ENCODE assay signal across 9 mouse cellular contexts in genomic region chr11:62966424-62966764, GRCm38 (mm10). TPM values are rescaled to one million over a fixed set of nuclear protein-coding genes. Genes with fewer than 3 reads are reported as not detected.
DNase-seq lines count a peak whose midpoint lies in the region; ATAC-seq and TF ChIP-seq lines count a peak whose summit lies in the region.
"Had no signal": no experiment of that assay in that cellular context is flagged by ENCODE, and none has a peak within 500 bp of the region (broad histone marks: within the 10 kb centered on the region; RNA-seq: fewer than 3 reads in every experiment).

No protein-coding gene starts in this region.

- no peaks in the 10 kb centered on the region for H3K36me3 ChIP-seq in heart, embryonic 14.5 days (ENCODE audit: control insufficient read depth, insufficient read depth, low read length)
- no peaks in the 10 kb centered on the region for H3K36me3 ChIP-seq in hindbrain, embryonic 11.5 days (ENCODE audit: control insufficient read depth, insufficient read depth, low read length)
- no peaks in the 10 kb centered on the region for H3K36me3 ChIP-seq in midbrain, embryonic 13.5 days

- H3K27me3 ChIP-seq in heart, embryonic 14.5 days (ENCODE audit: control insufficient read depth, insufficient read depth, low read length), result no peaks in the 10 kb centered on the region
- H3K27me3 ChIP-seq in hindbrain, embryonic 11.5 days (ENCODE audit: control insufficient read depth, insufficient read depth, low read length), result no peaks in the 10 kb centered on the region
- no peaks in the 10 kb centered on the region for H3K27me3 ChIP-seq in midbrain, embryonic 13.5 days

- peak overlapping the region; percentile 88 to 89 for H3K27ac ChIP-seq in heart, embryonic 14.5 days (replicated peaks in 1 of 2; ENCODE audit: control insufficient read depth in 1 of 2, insufficient read depth in 1 of 2, low read depth in 2 of 2, low read length in 2 of 2)
- H3K27ac ChIP-seq in cortical plate, adult 2 months (ENCODE audit: insufficient read depth, low read length), result peak overlapping the region; percentile 20; the same call in 1 of the 2 replicates
- peak overlapping the region; percentile 32; the same call in 1 of the 2 replicates for H3K27ac ChIP-seq in hindbrain, embryonic 11.5 days (ENCODE audit: low read depth, low read length)
- H3K27ac ChIP-seq in midbrain, embryonic 13.5 days, result peak overlapping the region; percentile 59

- H3K9me3 ChIP-seq in heart, embryonic 14.5 days (ENCODE audit: control insufficient read depth, low read length), result no peaks in the 10 kb centered on the region
- H3K9me3 ChIP-seq in hindbrain, embryonic 11.5 days (ENCODE audit: control insufficient read depth, low read length), result no peaks in the 10 kb centered on the region
- no peaks in the 10 kb centered on the region for H3K9me3 ChIP-seq in midbrain, embryonic 13.5 days

- no peak overlapping the region for H3K9ac ChIP-seq in heart, embryonic 14.5 days (ENCODE audit: low read length)
- peak overlapping the region; percentile 29; the same call in 1 of the 2 replicates for H3K9ac ChIP-seq in hindbrain, embryonic 11.5 days (ENCODE audit: low read depth, low read length)
- peak overlapping the region; percentile 45; the same call in 1 of the 2 replicates for H3K9ac ChIP-seq in midbrain, embryonic 13.5 days (replicated peaks)

- no peak for TF ChIP-seq POLR2A in cortical plate, adult 2 months (IDR thresholded peaks at IDR 0.05; ENCODE audit: extremely low read depth, insufficient read depth, low read length)

- H3K4me3 ChIP-seq in heart, embryonic 14.5 days (ENCODE audit: control insufficient read depth in 1 of 2, insufficient read depth in 1 of 2, low read depth in 1 of 2, low read length in 2 of 2), result no peak overlapping the region
- no peak overlapping the region for H3K4me3 ChIP-seq in cortical plate, adult 2 months (ENCODE audit: insufficient read depth, low read length)
- H3K4me3 ChIP-seq in hindbrain, embryonic 11.5 days (ENCODE audit: low read depth, low read length), result no peak overlapping the region
- H3K4me3 ChIP-seq in midbrain, embryonic 13.5 days (replicated peaks), result no peak overlapping the region

- peak overlapping the region; percentile 64 for H3K4me2 ChIP-seq in heart, embryonic 14.5 days (ENCODE audit: low read length)
- H3K4me2 ChIP-seq in hindbrain, embryonic 11.5 days (replicated peaks; ENCODE audit: low read depth, low read length), result no peak overlapping the region
- peak overlapping the region; percentile 48 for H3K4me2 ChIP-seq in midbrain, embryonic 13.5 days (replicated peaks)

- 0 out of 2 replicates have a peak, but pooled peaks have one; percentile 9 for ATAC-seq in heart, embryonic 14.5 days (ENCODE audit: insufficient number of reproducible peaks, insufficient read depth, low FRiP score, low read depth)
- ATAC-seq in hindbrain, embryonic 11.5 days (ENCODE audit: low FRiP score), result no peak
- ATAC-seq in midbrain, embryonic 13.5 days, result no peak

- no peak for DNase-seq in heart, postnatal 14 days
- no peak for DNase-seq in hindbrain, embryonic 11.5 days (ENCODE audit: low spot score)
- no peak for DNase-seq in liver
- DNase-seq in MN1 (ENCODE audit: low spot score), result no peak
- DNase-seq in adrenal gland, adult 8-10 months, result no peak
- DNase-seq: adrenal gland, postnatal 25 days had no signal

- intact Hi-C loops in heart, postnatal 14 days (cut with DNase I), result no loop called here

- WGBS in heart, embryonic 14.5 days, result 49% methylated on average over 3 of the region's 3 CpGs
- WGBS in hindbrain, embryonic 11.5 days, result 50% methylated on average over 3 of the region's 3 CpGs
- 39% methylated on average over 3 of the region's 3 CpGs for WGBS in midbrain, embryonic 13.5 days

- TF ChIP-seq CTCF in cortical plate, adult 2 months (IDR thresholded peaks at IDR 0.05; ENCODE audit: extremely low read depth, insufficient read depth, low read length), result no peak

- H3K4me1 ChIP-seq in heart, embryonic 14.5 days (ENCODE audit: control insufficient read depth in 2 of 2, insufficient read depth in 2 of 2, low read length in 2 of 2), result peaks cover 7 to 18% of the 10 kb centered on the region in 2 experiments; a peak in 2 of 4 replicates
- H3K4me1 ChIP-seq in cortical plate, adult 2 months (ENCODE audit: control insufficient read depth, insufficient read depth, low read length), result no peaks in the 10 kb centered on the region
- 0 out of 2 replicates have a peak, but pooled peaks cover 4% of the 10 kb centered on the region for H3K4me1 ChIP-seq in hindbrain, embryonic 11.5 days (replicated peaks; ENCODE audit: control insufficient read depth, insufficient read depth, low read length)
- peaks cover 20% of the 10 kb centered on the region for H3K4me1 ChIP-seq in midbrain, embryonic 13.5 days (replicated peaks)

RNA-seq across cellular contexts. Expression of gene Cdrt4, which starts 15.4 kb away (rescaled TPM):
- not detected in 2 replicates for polyA plus RNA-seq in heart, embryonic 14.5 days (2014; fragmentation: Nextera tagmentation; extraction: Ambion mirVana)
- total RNA-seq in heart, postnatal 14 days (2021), result not detected
- polyA plus RNA-seq in cortical plate, adult 2 months (2012; rRNA removed), result not detected in 2 replicates
- 0.22 TPM in 1 of 2 replicates, not detected in the other for polyA plus RNA-seq in hindbrain, embryonic 11.5 days (2014; fragmentation: Nextera tagmentation; extraction: Ambion mirVana)
- not detected in 2 replicates for polyA plus RNA-seq in midbrain, embryonic 13.5 days (2015; fragmentation: Nextera tagmentation; extraction: Ambion mirVana)
- total RNA-seq in adrenal gland, adult 8-10 months (2022), result under 1 TPM in 1 of 4 experiments, not detected in 3; 0.35 TPM
- total RNA-seq: adrenal gland, postnatal 25 days had no signal

Comparison
In these comparisons a context has a peak if more than half of its experiments do, and no peak if none do; other contexts are left out.
1. H3K27ac ChIP-seq: peak in every context shown above with its lines; median percentile 88 in heart, embryonic 14.5 days; 59 in midbrain, embryonic 13.5 days; 32 in hindbrain, embryonic 11.5 days; 20 in cortical plate, adult 2 months.